Mouse (Mus musculus) E14TG2a.4 (cell line): Measurements from ENCODE around the gene Flnc.

Experiments
- H3K27me3 ChIP-seq: 2 replicates; pipeline ENCODE4 v1.6.1; 2014; ENCODE audit warnings: low read length, control low read depth; ENCODE audit not compliant: insufficient read depth
- H3K36me3 ChIP-seq: 2 replicates; pipeline ENCODE4 v1.6.1; 2014; ENCODE audit warnings: low read length, control low read depth; ENCODE audit not compliant: insufficient read depth
- H3K4me1 ChIP-seq: replicated peaks from 2 replicates; pipeline ENCODE4 v1.6.1; 2014; ENCODE audit warnings: low read depth, low read length, control low read depth
- H3K4me3 ChIP-seq: replicated peaks from 2 replicates; pipeline ENCODE4 v1.5.1; 2014; ENCODE audit warnings: mild to moderate bottlenecking, low read length
- H3K9me3 ChIP-seq: 2 replicates; pipeline ENCODE4 v1.6.1; 2014; ENCODE audit warnings: low read length, control low read depth
- CTCF ChIP-seq: conservative IDR thresholded peaks from 2 replicates; pipeline ENCODE4 v1.5.1; 2014; ENCODE audit warnings: low read length
- NANOG ChIP-seq: IDR thresholded peaks from 2 replicates; pipeline ENCODE4 v1.6.1; 2014; ENCODE audit warnings: borderline replicate concordance, low read length, mixed read lengths
- POU5F1 ChIP-seq: IDR thresholded peaks from 2 replicates; pipeline ENCODE4 v1.6.1; 2014; ENCODE audit warnings: low read length, borderline replicate concordance

Gene Flnc

GRCm38 (mm10) chr6:29435940-29436451 lies 2.9 kb downstream of the Flnc start:
- TF ChIP-seq NANOG, result no peak
- TF ChIP-seq CTCF, result no peak
- TF ChIP-seq POU5F1, result no peak
- H3K4me1 ChIP-seq, result peaks cover 53% of the 10 kb centered on the region
- peaks cover 63% of the 10 kb centered on the region for H3K27me3 ChIP-seq
- peak overlapping the region; percentile 73; the same call in 1 of the 2 replicates for H3K4me3 ChIP-seq
- H3K9me3 ChIP-seq, result no peaks in the 10 kb centered on the region
- H3K36me3 ChIP-seq, result no peaks in the 10 kb centered on the region

GRCm38 (mm10) chr6:29436461-29436934 lies 3.4 kb downstream of the Flnc start:
- Histone ChIP-seq H3K9me3 (no peaks in the 10 kb centered on the region), H3K4me3 (peak overlapping the region; percentile 37; the same call in 1 of the 2 replicates), H3K27me3 (peaks cover 58% of the 10 kb centered on the region), H3K4me1 (peaks cover 55% of the 10 kb centered on the region), H3K36me3 (no peaks in the 10 kb centered on the region)
- TF ChIP-seq CTCF (no peak), POU5F1 (no peak), NANOG (no peak)

- peaks cover 50% of the 10 kb centered on the region for H3K27me3 ChIP-seq
- no peak overlapping the region for H3K4me3 ChIP-seq
- TF ChIP-seq NANOG, result no peak
- TF ChIP-seq CTCF, result no peak
- TF ChIP-seq POU5F1, result no peak
These were observed 6.2 kb downstream of the Flnc start for GRCm38 (mm10) chr6:29439251-29439650.

GRCm38 (mm10) chr6:29439789-29440188 lies 6.7 kb downstream of the Flnc start:
- Histone ChIP-seq H3K9me3 (no peaks in the 10 kb centered on the region), H3K36me3 (no peaks in the 10 kb centered on the region), H3K4me1 (peaks cover 60% of the 10 kb centered on the region), H3K4me3 (no peak overlapping the region), H3K27me3 (peaks cover 45% of the 10 kb centered on the region)
- TF ChIP-seq NANOG (no peak), CTCF (no peak), POU5F1 (no peak)

More at GRCm38 (mm10) chr6:29439251-29439650, 6.2 kb downstream of the Flnc start:
- H3K9me3 ChIP-seq, result no peaks in the 10 kb centered on the region
- H3K4me1 ChIP-seq, result peaks cover 66% of the 10 kb centered on the region
- H3K36me3 ChIP-seq, result no peaks in the 10 kb centered on the region

- Histone ChIP-seq H3K4me3 (no peak overlapping the region), H3K4me1 (peaks cover 66% of the 10 kb centered on the region), H3K36me3 (peaks cover 22% of the 10 kb centered on the region; the same call in 1 of the 2 replicates), H3K27me3 (peaks cover 30% of the 10 kb centered on the region), H3K9me3 (no peaks in the 10 kb centered on the region)
- no peak for TF ChIP-seq POU5F1
- TF ChIP-seq CTCF, result peak; percentile 79
- no peak for TF ChIP-seq NANOG
These were observed 11.7 kb downstream of the Flnc start for GRCm38 (mm10) chr6:29444773-29445172.

- peaks cover 72% of the 10 kb centered on the region for H3K4me1 ChIP-seq
- H3K9me3 ChIP-seq, result no peaks in the 10 kb centered on the region
- H3K4me3 ChIP-seq, result no peak overlapping the region
- no peak for TF ChIP-seq POU5F1
- no peak for TF ChIP-seq NANOG
- no peak for TF ChIP-seq CTCF
- H3K36me3 ChIP-seq, result peaks cover 22% of the 10 kb centered on the region; the same call in 1 of the 2 replicates
- H3K27me3 ChIP-seq, result peaks cover 25% of the 10 kb centered on the region
These were observed 12.3 kb downstream of the Flnc start for GRCm38 (mm10) chr6:29445354-29445753.

- Histone ChIP-seq H3K9me3 (no peaks in the 10 kb centered on the region), H3K36me3 (peaks cover 29% of the 10 kb centered on the region; the same call in 1 of the 2 replicates), H3K4me1 (peaks cover 55% of the 10 kb centered on the region), H3K27me3 (0 out of 2 replicates have a peak, but pooled peaks cover 3% of the 10 kb centered on the region), H3K4me3 (peak overlapping the region; percentile 67)
- TF ChIP-seq POU5F1, result no peak
- no peak for TF ChIP-seq NANOG
- TF ChIP-seq CTCF, result no peak
These were observed 16.8 kb downstream of the Flnc start for GRCm38 (mm10) chr6:29449858-29450257.

- H3K4me1 ChIP-seq, result peaks cover 51% of the 10 kb centered on the region
- H3K27me3 ChIP-seq, result peaks cover 11% of the 10 kb centered on the region
- H3K9me3 ChIP-seq, result no peaks in the 10 kb centered on the region
- H3K4me3 ChIP-seq, result no peak overlapping the region
- H3K36me3 ChIP-seq, result peaks cover 29% of the 10 kb centered on the region; the same call in 1 of the 2 replicates
- no peak for TF ChIP-seq NANOG
- no peak for TF ChIP-seq POU5F1
- TF ChIP-seq CTCF, result no peak
These were observed 17.6 kb downstream of the Flnc start for GRCm38 (mm10) chr6:29450667-29451066.

- Histone ChIP-seq H3K36me3 (peaks cover 10% of the 10 kb centered on the region; the same call in 1 of the 2 replicates), H3K9me3 (no peaks in the 10 kb centered on the region), H3K4me1 (peaks cover 5% of the 10 kb centered on the region), H3K4me3 (no peak overlapping the region), H3K27me3 (peaks cover 11% of the 10 kb centered on the region)
- TF ChIP-seq POU5F1 (no peak), NANOG (no peak), CTCF (no peak)
These were observed 28.4 kb downstream of the Flnc start for GRCm38 (mm10) chr6:29461502-29461901.
